Mouse (Mus musculus) gastrocnemius, postnatal 4 days (tissue): ENCODE measurements around the gene Nrxn3. TPM values are rescaled to one million over a fixed set of nuclear protein-coding genes. Genes with fewer than 3 reads are reported as not detected.

Experiments
- DNase-seq, 2 experiments: peaks; one replicate each; pipeline ENCODE4 v3.0.0; 2021 to 2022; ENCODE audit warnings: low spot score in 2 of 2, mixed read lengths in 2 of 2
- total RNA-seq, 2 experiments: library from RNA; stranded (reverse); gene quantifications; 2 replicates each; pipeline ENCODE4 v1.2.3; 2021

Gene Nrxn3
- total RNA-seq, 2 experiments from 2014 or later = 2.5 to 3.1 TPM

DNA sequence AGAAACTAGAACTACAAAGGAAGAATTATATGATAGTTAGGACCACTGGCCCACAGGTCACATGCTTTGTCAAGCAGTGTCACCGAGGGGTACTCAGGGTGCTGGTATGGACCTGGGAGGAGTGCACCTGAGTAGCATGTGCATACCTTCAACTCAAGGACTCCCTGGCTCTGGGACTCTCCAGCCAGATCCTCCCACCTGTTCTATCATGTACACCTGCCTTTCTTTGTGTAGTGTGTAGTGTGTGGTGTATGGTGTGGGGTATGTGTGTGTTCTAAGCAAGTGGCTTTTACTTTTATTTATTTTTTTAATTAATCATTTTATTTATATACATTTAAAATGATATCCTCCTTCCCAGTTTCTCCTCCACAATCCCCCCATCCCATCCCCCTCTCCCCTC, 86.3 kb downstream of the Nrxn3 start:
- no peak for DNase-seq

DNA sequence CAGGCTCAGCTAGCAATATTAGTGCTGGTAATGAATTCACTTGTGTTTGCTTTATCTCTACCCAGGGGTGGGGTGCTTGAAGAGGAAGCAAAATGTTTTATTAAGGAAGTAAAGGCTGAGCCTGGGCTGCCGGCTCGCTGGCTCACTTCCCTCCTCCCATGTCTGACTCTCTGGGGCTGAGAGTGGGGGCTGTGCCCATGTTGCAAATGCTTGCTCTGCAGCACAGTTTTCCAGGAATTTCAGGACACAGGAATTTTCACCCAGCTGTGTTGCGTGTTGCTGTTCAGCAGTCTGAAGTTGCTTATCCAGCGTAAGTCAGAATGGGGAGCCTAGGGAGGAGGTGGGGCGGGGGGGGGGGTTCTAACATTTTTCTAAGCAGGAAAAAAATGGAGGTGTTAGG, 89.5 kb downstream of the Nrxn3 start:
- no peak for DNase-seq

DNA sequence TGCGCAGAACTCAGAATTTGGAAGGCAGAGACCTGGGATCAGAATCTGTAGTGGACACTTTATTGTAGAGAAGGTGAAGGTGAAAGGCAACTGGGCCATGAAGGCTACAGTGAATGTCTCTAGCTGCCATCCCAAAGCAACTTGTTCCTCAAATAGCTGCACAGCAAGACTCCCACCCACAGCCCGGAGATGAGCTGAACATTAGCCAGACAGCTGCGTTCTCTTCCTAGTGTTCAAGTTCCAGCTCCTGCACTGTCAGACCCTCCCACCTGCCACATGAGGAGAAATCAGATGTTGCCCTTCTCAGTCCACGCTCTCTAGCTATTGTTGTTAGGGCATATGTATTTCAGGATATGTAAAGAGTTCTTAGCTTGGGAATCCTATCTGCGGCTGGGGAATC, 94.2 kb downstream of the Nrxn3 start:
- no peak for DNase-seq

DNA sequence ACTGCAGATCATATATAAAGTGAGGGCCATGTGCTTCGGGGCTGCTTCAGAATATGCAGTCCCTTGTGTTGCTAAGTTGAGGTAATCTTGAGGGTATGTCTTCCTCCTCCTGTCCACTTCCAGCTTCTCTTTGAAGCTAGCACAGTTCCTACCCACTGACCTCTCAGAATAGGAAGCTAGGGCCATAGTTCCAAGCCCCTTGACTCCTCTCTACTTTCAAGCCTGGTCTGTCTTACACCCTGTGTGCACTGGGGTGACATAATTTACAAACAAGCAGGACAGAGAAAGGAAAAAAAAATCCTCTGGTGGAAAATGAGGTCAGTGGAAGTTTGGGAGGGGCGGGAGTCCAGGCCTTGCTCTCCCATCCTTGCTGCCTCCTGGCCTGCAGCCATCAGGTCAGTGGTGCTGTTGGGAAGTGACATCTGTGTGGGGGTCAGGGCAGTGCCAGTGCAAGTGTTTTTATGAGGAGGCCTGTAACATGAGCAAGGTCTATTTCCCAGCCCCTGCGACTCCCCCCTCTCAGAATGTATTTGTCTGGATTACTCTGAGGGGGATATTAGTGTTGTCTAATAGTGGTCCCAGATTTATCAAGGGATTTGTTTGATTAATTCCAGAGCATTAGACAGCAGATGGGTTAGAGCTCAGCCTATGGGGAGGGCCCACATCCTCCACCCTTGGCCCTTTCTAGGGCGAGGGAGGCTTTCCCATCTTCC, 96.1 kb downstream of the Nrxn3 start:
- DNase-seq = peak; percentile 23 to 52

DNA sequence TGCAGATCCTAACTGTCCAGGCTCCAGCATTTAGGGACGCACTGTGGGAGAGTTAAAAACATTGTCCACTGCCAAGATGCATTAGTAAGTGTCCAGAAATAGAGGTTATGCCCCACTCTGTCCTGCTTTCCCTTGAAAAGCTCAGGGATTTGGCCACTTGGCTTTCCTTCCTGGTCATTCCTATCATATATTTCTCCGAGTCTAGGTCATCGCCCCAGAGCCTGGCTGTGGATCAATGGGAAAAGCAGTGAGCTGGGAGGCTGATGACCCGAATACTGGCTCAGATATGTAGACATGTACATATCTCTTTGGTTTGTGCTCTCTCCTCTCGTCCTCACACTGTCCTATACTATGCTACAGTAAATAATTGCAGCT, 96.6 kb downstream of the Nrxn3 start:
- DNase-seq = peak in 1 of 2 experiments; percentile 40

DNA sequence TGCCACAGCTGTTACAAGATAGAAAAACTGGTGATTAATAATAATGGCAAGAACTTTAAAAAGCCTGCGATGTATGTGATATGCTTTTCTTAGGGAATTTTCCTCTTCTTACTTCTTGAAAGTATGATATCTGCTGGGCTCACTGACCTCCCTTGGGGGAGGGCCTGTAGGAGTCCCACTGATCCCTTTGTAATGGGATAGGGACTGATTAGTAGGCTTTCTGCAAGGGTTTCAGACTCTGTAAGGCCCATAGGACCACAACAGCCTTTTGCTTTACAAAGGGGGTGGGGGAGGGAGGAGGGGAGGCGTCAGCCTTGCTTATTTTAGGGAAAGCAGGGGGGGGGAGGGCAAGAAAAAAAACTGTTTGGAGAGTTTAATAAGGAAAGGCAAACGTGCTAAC, 97.5 kb downstream of the Nrxn3 start:
- no peak for DNase-seq

DNA sequence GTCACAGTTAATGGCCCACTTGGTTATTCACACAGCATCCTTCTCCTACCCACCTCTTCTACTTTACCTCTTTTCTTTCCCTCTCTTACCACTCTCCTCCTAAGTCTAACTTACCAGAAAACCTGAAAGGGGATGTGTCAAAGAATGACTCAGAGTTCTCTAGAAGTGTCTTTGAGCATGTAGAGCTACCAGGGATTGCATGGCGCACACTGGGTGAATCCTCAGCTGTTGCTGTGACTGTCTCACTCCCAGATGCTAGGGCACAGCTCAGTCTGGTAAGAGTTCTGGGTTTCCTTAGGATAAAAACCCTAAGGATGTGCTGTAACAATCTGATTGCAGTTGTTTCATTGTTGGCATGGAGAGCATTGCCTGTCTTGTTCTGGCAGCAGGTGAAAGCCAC, 108.2 kb downstream of the Nrxn3 start:
- DNase-seq = no peak

DNA sequence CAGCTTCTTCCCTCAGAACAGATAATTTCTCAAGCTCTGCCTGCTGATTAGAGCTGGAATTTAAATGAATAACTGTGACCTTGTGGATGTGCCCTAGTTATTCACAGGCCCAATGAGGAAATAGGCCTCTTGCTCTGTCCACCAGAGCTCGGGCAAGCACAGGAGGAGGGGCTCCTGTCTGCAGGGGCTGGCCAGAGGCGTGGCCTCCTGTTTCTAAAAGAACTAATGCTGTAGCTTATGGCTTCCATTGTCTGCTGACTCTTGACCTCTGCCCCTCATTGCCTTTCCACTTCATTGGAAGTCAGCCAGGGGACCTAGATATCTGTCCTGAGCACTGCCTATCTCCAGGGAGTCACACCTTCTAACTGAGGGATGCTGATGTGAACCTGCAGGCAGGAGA, 113.1 kb downstream of the Nrxn3 start:
- DNase-seq = no peak

DNA sequence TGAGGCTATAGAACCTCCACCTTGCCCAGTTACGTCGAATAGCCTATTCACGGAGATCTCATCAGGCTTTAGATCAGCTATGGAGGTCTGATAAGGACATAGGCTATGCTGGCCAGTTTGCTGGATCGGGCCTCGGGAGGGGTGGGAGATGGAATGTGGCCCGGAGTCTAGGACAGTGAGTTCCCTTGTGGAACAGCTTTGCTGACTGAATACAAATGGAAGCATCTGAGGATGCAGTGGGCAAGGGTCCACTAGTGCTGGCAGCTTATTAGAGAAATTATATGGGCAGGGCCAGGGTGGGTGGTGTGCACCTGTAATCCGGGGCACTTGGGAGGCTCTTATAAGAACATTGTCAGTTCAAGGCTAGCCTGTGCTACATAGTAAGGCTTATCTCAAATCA, 117.0 kb downstream of the Nrxn3 start:
- no peak for DNase-seq

DNA sequence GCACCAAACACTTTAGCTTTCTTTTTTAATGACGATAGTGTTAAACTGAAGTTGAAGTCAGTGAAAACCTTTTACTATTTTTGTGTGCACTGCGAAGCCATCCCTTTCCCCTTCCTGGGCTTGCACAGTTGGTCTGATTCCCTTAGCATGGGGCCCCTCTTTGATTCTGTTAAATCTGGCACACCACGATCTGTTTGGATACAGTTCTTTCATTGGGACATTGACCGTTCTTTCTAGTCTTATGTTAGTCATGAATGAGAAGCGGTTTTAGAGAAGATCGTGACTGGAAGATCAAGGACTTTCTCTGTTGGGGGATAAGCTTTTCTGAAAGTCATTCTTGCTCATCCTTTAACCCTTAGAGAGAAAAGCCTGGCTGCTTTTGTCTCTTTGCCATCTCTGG, 118.7 kb downstream of the Nrxn3 start:
- DNase-seq = no peak

DNA sequence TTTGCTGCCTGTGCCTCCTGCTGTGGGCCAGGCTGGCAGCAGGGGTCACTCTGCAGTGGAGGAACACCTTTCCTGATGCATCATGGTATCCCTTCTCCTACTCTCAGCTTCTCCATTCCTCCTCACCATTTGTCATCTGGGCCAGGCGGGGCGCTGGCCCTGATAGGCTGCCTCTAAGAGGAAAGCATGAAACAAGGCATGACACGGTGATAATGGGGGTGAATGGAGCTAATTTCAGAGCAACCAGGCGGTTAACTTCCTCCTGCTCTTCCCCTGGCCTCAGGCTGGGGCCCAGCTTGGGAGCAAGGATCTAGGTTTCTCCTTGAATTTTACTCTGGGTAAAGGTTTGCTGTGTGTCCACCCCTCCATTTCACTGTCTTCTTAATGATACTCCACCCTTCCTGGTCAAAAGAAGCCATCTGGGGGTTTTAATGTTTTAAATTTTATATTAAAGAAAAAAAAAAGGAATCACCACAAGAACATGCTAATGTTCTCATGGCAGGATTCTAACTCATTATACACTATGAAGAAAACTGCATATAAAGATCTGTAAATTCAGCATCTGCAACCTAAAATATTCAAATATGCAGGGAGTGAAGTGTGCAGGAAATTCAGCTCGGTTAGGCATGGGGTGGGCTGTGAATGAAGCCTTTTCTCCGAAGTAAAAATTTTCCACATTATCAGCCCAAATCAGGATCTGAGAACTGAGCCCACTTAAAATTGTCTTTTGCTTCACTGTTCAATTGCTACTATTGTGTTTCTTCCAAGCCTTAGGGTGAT, 127.9 kb downstream of the Nrxn3 start:
- no peak for DNase-seq

DNA sequence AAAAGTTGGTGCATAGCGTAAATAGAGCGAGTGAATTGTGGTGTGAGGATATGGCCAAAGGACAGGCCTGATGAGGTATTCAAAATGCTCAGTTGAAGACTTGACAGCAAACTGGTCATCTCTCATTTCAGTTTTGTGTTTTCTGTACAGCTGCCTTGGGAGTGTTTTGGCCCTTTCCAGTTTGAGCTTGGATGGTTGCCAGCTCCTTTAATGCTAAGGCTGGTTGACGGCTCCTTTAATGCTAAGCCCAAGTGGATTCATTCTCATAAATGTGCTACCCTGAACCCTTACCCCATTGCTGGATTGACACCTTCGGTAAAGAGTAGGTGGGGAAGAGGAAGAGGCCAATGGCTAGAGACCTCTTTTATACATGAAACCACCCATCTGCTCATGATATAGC, 131.4 kb downstream of the Nrxn3 start:
- DNase-seq = no peak

DNA sequence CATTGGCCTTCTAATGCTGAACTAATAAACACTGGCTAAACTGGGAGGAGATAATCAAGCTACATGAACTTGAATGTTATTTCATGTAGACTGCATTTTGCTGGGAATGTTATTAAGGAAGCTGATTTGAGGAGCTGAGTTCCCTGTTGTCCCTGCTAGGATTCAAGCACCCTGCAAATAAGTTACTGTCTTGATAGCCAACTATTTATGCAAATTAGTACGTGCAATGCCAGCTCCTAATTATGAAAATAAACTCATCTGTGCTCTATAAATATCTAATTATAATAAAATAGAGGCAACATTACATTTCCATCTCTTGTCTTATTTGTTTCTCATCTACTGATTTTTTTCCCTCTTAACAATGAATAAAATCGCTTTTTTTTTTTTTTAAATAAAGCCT, 135.0 kb downstream of the Nrxn3 start:
- no peak for DNase-seq

DNA sequence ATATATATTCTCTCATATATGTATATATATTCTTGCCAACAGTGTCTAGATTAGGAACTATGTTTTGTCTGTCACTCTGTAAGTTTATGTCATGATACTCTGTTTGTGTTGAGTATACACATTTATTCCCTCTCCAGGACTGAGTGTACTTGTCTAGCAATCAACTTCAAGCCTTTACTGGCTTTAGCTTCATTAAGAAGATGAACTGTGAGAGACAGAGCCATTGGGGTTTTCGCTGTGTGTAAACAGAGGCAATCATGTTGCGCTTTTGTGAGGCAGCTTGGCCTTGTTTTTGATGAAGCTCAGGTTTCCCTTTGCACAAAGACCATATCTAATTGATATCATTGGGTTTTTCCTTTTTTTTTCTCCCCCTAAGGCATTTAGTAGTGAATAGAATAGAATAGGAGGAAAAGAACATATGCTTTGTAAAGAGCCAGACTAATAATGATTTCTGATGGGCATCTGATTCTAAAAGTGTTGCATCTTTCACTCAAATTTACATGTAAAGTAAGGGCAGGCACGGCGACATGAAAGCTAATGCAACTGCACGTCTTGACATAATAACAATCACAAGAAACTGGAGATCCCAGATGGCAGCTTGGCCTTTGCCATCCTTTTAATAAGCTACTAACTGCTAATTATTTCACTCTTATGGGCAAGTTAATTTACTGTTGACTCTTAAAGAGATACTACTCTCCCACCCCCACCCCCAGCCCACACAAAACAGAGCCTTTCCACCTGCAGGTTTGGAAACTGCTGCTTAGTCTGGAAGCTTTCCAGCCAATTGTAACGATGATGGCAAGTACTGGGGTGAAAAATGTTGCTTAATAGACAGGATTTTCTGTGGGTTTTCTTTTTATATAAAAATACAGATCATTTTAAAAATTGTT, 137.0 kb downstream of the Nrxn3 start:
- DNase-seq = no peak

DNA sequence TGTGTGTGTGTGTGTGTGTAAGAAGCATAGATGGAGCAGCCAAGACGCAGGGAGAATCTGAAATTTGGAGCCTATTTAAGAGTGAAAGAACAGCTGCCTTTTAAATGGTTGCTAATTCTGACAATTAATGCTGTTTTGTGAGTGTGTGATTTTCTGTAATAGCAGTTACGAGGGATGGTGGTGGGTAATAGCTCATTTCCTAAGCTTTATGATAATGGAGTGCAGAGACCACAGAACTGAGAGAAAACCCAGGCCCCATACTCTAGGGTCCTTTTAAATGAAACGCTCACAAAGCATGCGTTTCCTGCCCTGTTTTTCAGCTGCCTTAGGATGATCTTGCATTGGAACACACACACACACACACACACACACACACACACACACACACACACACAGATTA, 137.7 kb downstream of the Nrxn3 start:
- no peak for DNase-seq

DNA sequence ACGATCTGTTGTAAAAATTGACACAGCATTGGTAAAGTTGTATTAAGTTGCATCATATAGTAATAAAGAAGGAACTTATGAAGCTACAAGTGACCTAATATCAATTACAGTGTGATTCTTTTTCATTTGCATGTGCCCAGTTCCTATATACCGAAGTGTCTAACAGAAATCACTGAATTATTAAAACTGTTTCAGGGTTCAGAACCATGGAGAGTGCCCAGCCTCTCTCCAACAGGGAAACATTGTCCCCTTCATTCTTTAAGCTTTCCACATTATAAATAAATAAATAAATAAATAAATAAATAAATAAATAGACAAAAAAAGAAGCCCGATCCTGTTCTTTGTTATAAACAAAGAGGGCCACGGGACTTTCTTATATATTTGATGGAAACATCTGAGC, 140.4 kb downstream of the Nrxn3 start:
- DNase-seq = no peak

DNA sequence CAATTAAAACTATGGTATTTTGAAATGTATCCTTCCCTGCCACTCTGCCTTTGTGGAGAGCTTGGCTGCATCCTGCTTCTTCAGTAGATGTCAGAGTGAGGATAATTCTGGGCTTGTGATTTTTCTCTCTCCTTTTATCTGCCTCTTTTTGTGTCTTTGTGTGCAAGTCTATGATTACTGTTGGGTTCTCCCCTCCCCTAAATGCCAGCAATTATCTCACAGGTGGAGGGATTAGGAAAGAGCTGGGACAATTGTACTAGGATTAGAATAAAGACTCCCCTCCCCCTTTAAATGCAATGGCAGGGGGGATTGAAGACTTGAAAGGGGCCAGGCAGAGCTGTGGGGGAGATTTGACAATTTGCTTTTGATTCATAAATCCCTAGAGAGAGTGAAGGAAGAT, 145.6 kb downstream of the Nrxn3 start:
- DNase-seq = no peak

DNA sequence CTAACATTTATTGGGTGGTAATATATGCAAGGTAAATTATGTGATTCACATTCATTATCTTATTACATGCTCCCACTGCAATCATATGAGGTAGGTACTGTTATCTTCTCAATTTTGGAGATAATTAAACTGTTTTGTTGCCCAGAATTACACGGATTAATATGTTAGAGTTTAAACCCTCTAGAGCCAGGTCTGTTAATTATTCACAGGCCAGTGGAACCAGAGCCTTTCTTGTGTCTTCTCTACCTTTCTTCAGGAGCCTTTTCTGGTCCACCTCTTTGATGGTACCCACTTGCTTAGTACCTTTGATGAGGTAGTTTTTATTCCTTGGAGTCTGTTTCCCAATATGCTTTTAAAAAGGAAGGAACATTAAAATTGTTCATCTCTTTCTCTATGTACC, 174.7 kb downstream of the Nrxn3 start:
- DNase-seq = no peak

DNA sequence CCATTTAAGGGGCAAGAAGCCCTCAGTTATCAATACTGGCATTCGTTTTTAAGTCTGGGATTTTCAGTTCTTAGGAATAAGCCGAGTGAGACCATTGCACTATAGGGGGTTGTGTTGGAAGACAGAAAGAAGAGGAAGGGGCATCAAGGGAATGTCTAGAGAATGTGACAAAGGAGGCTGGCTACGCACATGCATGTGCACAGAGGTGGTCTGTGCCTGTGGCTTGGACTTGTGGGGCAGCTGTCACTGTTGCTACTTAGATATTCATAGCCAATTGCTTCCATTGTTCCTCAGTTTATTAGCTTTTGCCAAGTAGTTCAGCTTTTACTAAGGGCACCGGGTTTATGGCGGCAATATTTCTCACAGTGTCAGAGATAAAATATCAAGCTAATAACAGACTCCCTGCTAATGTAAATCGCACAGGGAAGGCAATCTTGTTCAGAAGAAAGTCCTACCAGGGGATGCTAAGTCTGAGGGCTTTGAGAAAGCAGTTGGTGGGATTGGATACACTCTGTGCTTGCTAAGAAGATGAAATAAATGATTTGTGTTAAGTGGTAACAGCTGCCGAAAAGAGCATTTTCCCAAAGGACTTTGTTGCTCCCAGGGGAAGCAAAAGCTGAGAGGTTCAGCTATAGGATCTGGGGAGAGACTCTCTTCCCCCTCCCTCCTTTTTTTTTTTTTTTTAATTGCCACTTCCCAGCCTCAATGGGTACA, 177.5 kb downstream of the Nrxn3 start:
- no peak for DNase-seq

DNA sequence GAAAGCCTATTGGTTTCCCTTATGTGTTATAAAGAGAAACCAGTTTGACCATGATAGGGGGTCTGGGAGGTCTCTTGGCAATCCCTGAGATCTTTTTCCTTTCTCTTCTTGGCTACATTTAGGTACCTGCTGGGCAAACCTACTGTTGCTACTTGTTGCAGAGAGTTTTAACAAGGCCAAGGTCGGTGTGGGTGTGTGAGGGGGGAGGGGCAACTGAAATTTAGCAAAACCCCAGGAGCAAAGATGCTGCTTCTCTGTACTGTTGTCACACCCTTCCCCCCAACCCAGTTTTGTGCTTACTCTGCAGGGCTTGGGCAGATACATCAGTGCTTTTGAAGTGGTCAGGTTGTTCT, 178.0 kb downstream of the Nrxn3 start:
- DNase-seq = no peak

DNA sequence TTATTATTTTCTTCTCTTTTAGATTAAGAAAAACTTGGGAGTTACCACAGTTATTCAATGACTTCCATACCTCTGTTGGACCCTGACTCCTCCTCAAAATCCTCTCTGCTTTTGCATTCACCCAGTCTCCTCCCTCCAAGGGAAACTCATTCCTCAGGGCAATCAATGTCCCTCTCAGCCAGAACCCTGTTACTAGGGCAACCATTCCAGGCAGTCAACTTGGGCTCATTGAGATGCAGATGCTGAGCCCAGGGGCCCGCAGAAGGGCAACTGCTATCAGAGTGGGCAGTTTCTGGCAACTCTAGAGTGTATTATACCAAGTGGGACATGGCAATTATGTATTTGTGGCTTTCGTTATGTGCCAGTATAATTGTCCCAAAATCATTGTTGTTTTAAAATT, 188.1 kb downstream of the Nrxn3 start:
- no peak for DNase-seq
